Mouse (Mus musculus): ENCODE data around the gene Rab11fip3. TPM values are rescaled to one million over a fixed set of nuclear protein-coding genes. Genes with fewer than 3 reads are reported as not detected.
A peak's percentile ranks its signal among the peaks of the same experiment; 100 is the strongest.

The Rab11fip3 gene
- polyA plus RNA-seq, 1 experiment from 2014 or later: 11.0 TPM

- Histone ChIP-seq H3K4me3 (no peak overlapping the region), H3K27ac (replicated peaks) (peak overlapping the region; percentile 81), H3K36me3 (peaks cover 52% of the 10 kb centered on the region), H3K9ac (no peak overlapping the region), H3K27me3 (replicated peaks) (no peaks in the 10 kb centered on the region), H3K4me1 (peaks cover 28% of the 10 kb centered on the region), H3K9me3 (no peaks in the 10 kb centered on the region), H3K4me2 (peak overlapping the region; percentile 25; the same call in 1 of the 2 replicates)
- no peak for ATAC-seq (ENCODE audit: extremely low read depth, insufficient number of reproducible peaks, low FRiP score, low TSS enrichment)
- 24% methylated on average over 4 of the region's 4 CpGs for WGBS
Measured at GRCm38 (mm10) chr17:26009540-26009939, 59.8 kb downstream of the Rab11fip3 start.

DNA sequence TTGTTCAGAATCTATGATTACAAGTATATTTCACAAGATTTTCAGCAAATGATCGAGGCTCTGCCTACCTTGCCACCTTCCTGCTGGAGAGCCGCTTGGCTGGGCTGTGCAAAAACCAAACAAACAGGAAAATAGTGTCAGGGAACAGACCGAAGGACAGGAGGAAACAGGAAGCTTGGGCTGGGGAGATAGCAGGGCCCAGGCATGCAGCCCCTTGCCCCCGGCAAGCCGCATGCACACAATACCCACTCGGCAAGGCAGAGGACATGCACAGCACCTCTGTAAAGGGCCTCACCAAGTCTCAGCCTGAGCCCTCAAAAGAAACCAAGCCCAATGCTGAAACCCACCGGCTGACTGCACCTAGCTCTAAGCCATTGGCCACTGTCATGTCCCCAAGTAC lies 60.6 kb downstream of the Rab11fip3 start:
- no peak for ATAC-seq (ENCODE audit: extremely low read depth, insufficient number of reproducible peaks, low FRiP score, low TSS enrichment)
- Histone ChIP-seq H3K4me2 (peak overlapping the region; percentile 45), H3K27ac (replicated peaks) (peak overlapping the region; percentile 81), H3K9me3 (no peaks in the 10 kb centered on the region), H3K4me1 (peaks cover 28% of the 10 kb centered on the region), H3K36me3 (peaks cover 52% of the 10 kb centered on the region), H3K4me3 (no peak overlapping the region), H3K27me3 (replicated peaks) (no peaks in the 10 kb centered on the region), H3K9ac (0 out of 2 replicates have a peak overlapping the region, but pooled peaks have one; percentile 44)
- 63% methylated on average over 7 of the region's 7 CpGs for WGBS

- no peaks in the 10 kb centered on the region for H3K27me3 ChIP-seq (replicated peaks)
- H3K4me3 ChIP-seq: peak overlapping the region; percentile 11; the same call in 1 of the 2 replicates
- peak overlapping the region; percentile 44 for H3K9ac ChIP-seq
- peaks cover 28% of the 10 kb centered on the region for H3K4me1 ChIP-seq
- no peak for ATAC-seq (ENCODE audit: extremely low read depth, insufficient number of reproducible peaks, low FRiP score, low TSS enrichment)
- H3K4me2 ChIP-seq: peak overlapping the region; percentile 45
- H3K36me3 ChIP-seq: peaks cover 52% of the 10 kb centered on the region
- H3K27ac ChIP-seq (replicated peaks): peak overlapping the region; percentile 81
- H3K9me3 ChIP-seq: no peaks in the 10 kb centered on the region
Measured at GRCm38 (mm10) chr17:26008331-26008730, 61.0 kb downstream of the Rab11fip3 start.

DNA sequence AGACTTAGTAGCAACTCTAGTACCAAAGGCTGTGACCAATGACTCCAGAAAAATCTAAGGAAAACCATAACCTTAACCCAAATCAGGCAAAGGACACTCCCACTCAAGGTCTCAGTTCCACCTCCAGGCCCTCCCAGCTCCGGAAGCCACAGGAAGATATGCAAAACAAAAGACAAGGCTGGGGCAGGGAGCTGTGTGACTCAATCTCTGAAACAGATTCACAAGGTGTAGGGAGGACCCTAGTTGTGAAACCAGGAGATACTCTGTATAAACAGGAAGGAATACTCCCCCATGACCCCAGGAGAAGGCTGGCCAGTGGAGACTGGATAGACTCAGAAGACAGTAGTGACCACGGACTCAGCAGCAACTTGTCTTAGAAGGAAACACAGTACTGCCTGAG lies 61.7 kb downstream of the Rab11fip3 start:
- peak overlapping the region; percentile 45 for H3K4me2 ChIP-seq
- ATAC-seq (ENCODE audit: extremely low read depth, insufficient number of reproducible peaks, low FRiP score, low TSS enrichment): no peak
- peaks cover 53% of the 10 kb centered on the region for H3K36me3 ChIP-seq
- WGBS: 33% methylated on average over 2 of the region's 2 CpGs
- H3K27ac ChIP-seq (replicated peaks): peak overlapping the region; percentile 81
- peaks cover 28% of the 10 kb centered on the region for H3K4me1 ChIP-seq
- H3K9ac ChIP-seq: peak overlapping the region; percentile 44; the same call in 1 of the 2 replicates
- no peaks in the 10 kb centered on the region for H3K27me3 ChIP-seq (replicated peaks)
- H3K4me3 ChIP-seq: peak overlapping the region; percentile 11; the same call in 1 of the 2 replicates
- H3K9me3 ChIP-seq: no peaks in the 10 kb centered on the region

GRCm38 (mm10) chr17:26005731-26006450 lies 63.5 kb downstream of the Rab11fip3 start:
- H3K27ac ChIP-seq (replicated peaks): 0 out of 2 replicates have a peak overlapping the region, but pooled peaks have one; percentile 28
- no peaks in the 10 kb centered on the region for H3K9me3 ChIP-seq
- H3K4me2 ChIP-seq: no peak overlapping the region
- peaks cover 61% of the 10 kb centered on the region for H3K36me3 ChIP-seq
- no peak overlapping the region for H3K4me3 ChIP-seq
- 0 out of 2 replicates have a peak overlapping the region, but pooled peaks have one; percentile 19 for H3K9ac ChIP-seq
- no peak for ATAC-seq (ENCODE audit: extremely low read depth, insufficient number of reproducible peaks, low FRiP score, low TSS enrichment)
- no peaks in the 10 kb centered on the region for H3K27me3 ChIP-seq (replicated peaks)
- H3K4me1 ChIP-seq: peaks cover 19% of the 10 kb centered on the region
- WGBS: 63% methylated on average over 10 of the region's 10 CpGs

- no peak overlapping the region for H3K9ac ChIP-seq
- H3K4me3 ChIP-seq: no peak overlapping the region
- peaks cover 17% of the 10 kb centered on the region for H3K4me1 ChIP-seq
- no peak for ATAC-seq (ENCODE audit: extremely low read depth, insufficient number of reproducible peaks, low FRiP score, low TSS enrichment)
- H3K27ac ChIP-seq (replicated peaks): no peak overlapping the region
- H3K36me3 ChIP-seq: peaks cover 58% of the 10 kb centered on the region
- 83% methylated on average over 15 of the region's 15 CpGs for WGBS
- H3K9me3 ChIP-seq: no peaks in the 10 kb centered on the region
- H3K4me2 ChIP-seq: no peak overlapping the region
- H3K27me3 ChIP-seq (replicated peaks): no peaks in the 10 kb centered on the region
Measured at GRCm38 (mm10) chr17:26004711-26005110, 64.6 kb downstream of the Rab11fip3 start.

DNA sequence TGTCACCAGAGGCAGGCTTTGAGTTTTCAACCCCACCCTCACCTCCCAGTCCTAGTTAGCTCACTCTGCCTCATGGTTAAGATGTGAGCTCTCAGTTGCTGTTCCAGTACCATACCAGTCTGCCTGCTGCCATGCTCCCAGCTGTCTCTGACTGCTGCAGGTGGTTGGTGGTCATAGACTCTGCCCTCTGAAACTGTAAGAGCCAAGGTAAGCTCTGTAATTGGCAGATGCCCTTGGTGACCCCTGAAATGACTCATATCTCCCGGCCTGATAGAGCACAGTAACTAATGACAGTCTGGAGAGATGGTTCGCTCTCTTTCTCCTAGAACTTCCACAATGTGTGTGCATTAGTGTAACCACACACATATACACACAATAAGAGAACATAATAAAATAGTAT lies 65.5 kb downstream of the Rab11fip3 start:
- Histone ChIP-seq H3K4me1 (peaks cover 9% of the 10 kb centered on the region; the same call in 1 of the 2 replicates), H3K36me3 (peaks cover 57% of the 10 kb centered on the region), H3K27ac (replicated peaks) (no peak overlapping the region), H3K9me3 (no peaks in the 10 kb centered on the region), H3K9ac (no peak overlapping the region), H3K4me3 (no peak overlapping the region), H3K4me2 (no peak overlapping the region), H3K27me3 (replicated peaks) (no peaks in the 10 kb centered on the region)
- no peak for ATAC-seq (ENCODE audit: extremely low read depth, insufficient number of reproducible peaks, low FRiP score, low TSS enrichment)
- 70% methylated on average over 2 of the region's 2 CpGs for WGBS

DNA sequence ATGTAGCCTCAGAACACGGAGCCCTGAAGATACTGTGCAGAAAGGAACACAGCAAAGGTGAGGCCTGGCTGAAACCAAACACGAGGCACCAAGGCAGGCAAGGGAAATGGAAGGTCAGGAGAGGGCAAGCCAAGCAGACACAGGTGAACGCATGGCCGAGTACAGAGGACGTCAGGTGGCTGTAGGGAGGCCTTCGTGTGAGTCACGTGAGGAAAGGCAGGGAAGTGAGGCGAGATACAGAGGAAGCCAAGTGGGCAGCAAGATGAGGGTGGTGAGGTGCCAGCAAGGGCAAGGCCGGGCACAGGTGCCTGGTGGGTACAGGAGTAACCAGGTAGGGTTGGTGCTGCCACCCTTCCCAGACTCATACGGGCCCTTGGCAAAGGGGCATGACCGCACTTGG lies 70.9 kb downstream of the Rab11fip3 start:
- no peak overlapping the region for H3K4me3 ChIP-seq
- 89% methylated on average over 11 of the region's 11 CpGs for WGBS
- no peak overlapping the region for H3K9ac ChIP-seq
- H3K4me2 ChIP-seq: no peak overlapping the region
- no peak overlapping the region for H3K27ac ChIP-seq (replicated peaks)
- no peaks in the 10 kb centered on the region for H3K9me3 ChIP-seq
- no peaks in the 10 kb centered on the region for H3K27me3 ChIP-seq (replicated peaks)
- ATAC-seq (ENCODE audit: extremely low read depth, insufficient number of reproducible peaks, low FRiP score, low TSS enrichment): no peak
- peaks cover 77% of the 10 kb centered on the region for H3K36me3 ChIP-seq
- H3K4me1 ChIP-seq: no peaks in the 10 kb centered on the region

DNA sequence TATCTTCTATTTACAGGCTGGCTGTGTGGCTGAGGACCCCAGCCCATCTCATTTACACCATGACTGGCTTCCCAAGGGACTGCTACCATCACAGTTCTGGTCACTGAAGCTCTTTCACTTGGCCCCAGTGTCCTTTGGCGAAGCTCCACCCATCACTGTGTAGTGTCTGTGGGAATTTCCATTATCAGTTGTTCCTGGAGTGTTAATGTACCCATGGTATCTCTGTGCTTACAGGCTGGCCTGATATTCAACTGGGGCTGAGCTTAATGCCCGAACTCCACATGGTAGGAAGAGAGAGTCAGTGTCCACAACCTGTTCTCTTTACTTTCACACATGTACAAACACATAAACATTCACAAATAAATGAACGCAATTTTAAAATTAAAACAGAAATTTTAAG lies 75.9 kb downstream of the Rab11fip3 start:
- H3K36me3 ChIP-seq: peaks cover 89% of the 10 kb centered on the region
- no peak overlapping the region for H3K4me2 ChIP-seq
- no peak overlapping the region for H3K4me3 ChIP-seq
- H3K27me3 ChIP-seq (replicated peaks): no peaks in the 10 kb centered on the region
- H3K27ac ChIP-seq (replicated peaks): no peak overlapping the region
- H3K4me1 ChIP-seq: no peaks in the 10 kb centered on the region
- 58% methylated on average over 3 of the region's 3 CpGs for WGBS
- no peak overlapping the region for H3K9ac ChIP-seq
- H3K9me3 ChIP-seq: no peaks in the 10 kb centered on the region
- ATAC-seq (ENCODE audit: extremely low read depth, insufficient number of reproducible peaks, low FRiP score, low TSS enrichment): no peak

- H3K27ac ChIP-seq (replicated peaks): no peak overlapping the region
- ATAC-seq (ENCODE audit: extremely low read depth, insufficient number of reproducible peaks, low FRiP score, low TSS enrichment): no peak
- no peak overlapping the region for H3K4me2 ChIP-seq
- H3K9me3 ChIP-seq: no peaks in the 10 kb centered on the region
- H3K27me3 ChIP-seq (replicated peaks): no peaks in the 10 kb centered on the region
- H3K9ac ChIP-seq: no peak overlapping the region
- H3K36me3 ChIP-seq: peaks cover 77% of the 10 kb centered on the region
- WGBS: 99% methylated on average over 4 of the region's 4 CpGs
- H3K4me3 ChIP-seq: no peak overlapping the region
- H3K4me1 ChIP-seq: no peaks in the 10 kb centered on the region
Measured at GRCm38 (mm10) chr17:25992274-25992673, 77.1 kb downstream of the Rab11fip3 start.

GRCm38 (mm10) chr17:25990331-25990730 lies 79.0 kb downstream of the Rab11fip3 start:
- no peak overlapping the region for H3K27ac ChIP-seq (replicated peaks)
- no peaks in the 10 kb centered on the region for H3K9me3 ChIP-seq
- no peak for ATAC-seq (ENCODE audit: extremely low read depth, insufficient number of reproducible peaks, low FRiP score, low TSS enrichment)
- WGBS: 87% methylated on average over 5 of the region's 5 CpGs
- no peak overlapping the region for H3K4me3 ChIP-seq
- H3K4me2 ChIP-seq: no peak overlapping the region
- peaks cover 59% of the 10 kb centered on the region for H3K36me3 ChIP-seq
- H3K4me1 ChIP-seq: peaks cover 3% of the 10 kb centered on the region; the same call in 1 of the 2 replicates
- H3K27me3 ChIP-seq (replicated peaks): no peaks in the 10 kb centered on the region
- no peak overlapping the region for H3K9ac ChIP-seq
